Mouse (Mus musculus): ENCODE data around the gene Rbm45. TPM values are rescaled to one million over a fixed set of nuclear protein-coding genes. Genes with fewer than 3 reads are reported as not detected.

Rbm45 gene
- total RNA-seq (2021): 10 to 100 TPM; 44.9 to 56.7 TPM
- long read RNA-seq, experiment 1, transcript Rbm45-201 (10 exons, 1,898 nt): major isoform, 29 of 31 reads
- long read RNA-seq, experiment 1, partial matches to known transcripts: 0 of 31 reads
- long read RNA-seq, experiment 1, other reads (novel, unspliced or antisense): 2 of 31 reads
- long read RNA-seq, experiment 2, transcript Rbm45-201 (10 exons, 1,898 nt): major isoform, 9 of 10 reads
- long read RNA-seq, experiment 2, partial matches to known transcripts: 0 of 10 reads
- long read RNA-seq, experiment 2, other reads (novel, unspliced or antisense): 1 of 10 reads

GRCm38 (mm10) chr2:76369821-76370655, at the start of gene Rbm45:
TSS of gene Rbm45 (plus strand) at chr2:76369984.
- DNase-seq: peak; percentile 92 to 93

GRCm38 (mm10) chr2:76320336-76320735, 49.4 kb upstream of the Rbm45 start:
- DNase-seq: no peak

GRCm38 (mm10) chr2:76323185-76323875, 46.5 kb upstream of the Rbm45 start:
- no peak for DNase-seq

- DNase-seq: no peak
These were observed 45.3 kb upstream of the Rbm45 start for GRCm38 (mm10) chr2:76324463-76324862.

GRCm38 (mm10) chr2:76326161-76326560, 43.6 kb upstream of the Rbm45 start:
- DNase-seq: no peak

GRCm38 (mm10) chr2:76330081-76330480, 39.7 kb upstream of the Rbm45 start:
- DNase-seq: no peak

- DNase-seq: peak; percentile 11 to 17
These were observed 37.5 kb upstream of the Rbm45 start for GRCm38 (mm10) chr2:76332161-76332805.

- DNase-seq: no peak
These were observed 35.2 kb upstream of the Rbm45 start for GRCm38 (mm10) chr2:76334596-76334995.

GRCm38 (mm10) chr2:76338215-76339156, 31.3 kb upstream of the Rbm45 start, which contains the start of gene Pde11a:
TSS of gene Pde11a (minus strand) at chr2:76338774.
- DNase-seq: peak; percentile 49 to 53

GRCm38 (mm10) chr2:76342146-76342545, 27.6 kb upstream of the Rbm45 start:
- DNase-seq: no peak

GRCm38 (mm10) chr2:76347839-76348238, 21.9 kb upstream of the Rbm45 start:
- no peak for DNase-seq

GRCm38 (mm10) chr2:76360226-76360625, 9.6 kb upstream of the Rbm45 start, which contains the start of gene Cyct:
TSS of gene Cyct (minus strand) at chr2:76360450.
- no peak for DNase-seq

GRCm38 (mm10) chr2:76362111-76362510, 7.7 kb upstream of the Rbm45 start:
- no peak for DNase-seq

- no peak for DNase-seq
These were observed 4.0 kb upstream of the Rbm45 start for GRCm38 (mm10) chr2:76365811-76366210.

GRCm38 (mm10) chr2:76367188-76367922, 2.4 kb upstream of the Rbm45 start:
- DNase-seq: peak; percentile 81 to 85

GRCm38 (mm10) chr2:76368861-76369660, 723 bp upstream of the Rbm45 start:
- no peak for DNase-seq

GRCm38 (mm10) chr2:76370656-76370922, 805 bp downstream of the Rbm45 start:
- DNase-seq: no peak

- DNase-seq: peak; percentile 70 to 76
These were observed 2.5 kb downstream of the Rbm45 start for GRCm38 (mm10) chr2:76372244-76372643.

GRCm38 (mm10) chr2:76374544-76375206, 4.9 kb downstream of the Rbm45 start:
- DNase-seq: no peak

Measured in adrenal gland, postnatal 36 days (tissue).